Mouse (Mus musculus): ENCODE data around the gene Dennd5b. TPM values are rescaled to one million over a fixed set of nuclear protein-coding genes. Genes with fewer than 3 reads are reported as not detected.
A peak's percentile ranks its signal among the peaks of the same experiment; 100 is the strongest.
"Not testable (repeated sequence)": the region's sequence is repeated elsewhere in the genome, so short reads cannot be mapped to it uniquely, and the experiment has no call there.

Dennd5b gene
- total RNA-seq (2022) = 10 to 100 TPM; 55.4 to 72.0 (median 63.4) TPM

- DNase-seq (ENCODE audit: low spot score in 2 of 2) = peak; percentile 68 to 83
Observed at GRCm38 (mm10) chr6:149101076-149101942, at the start of gene Dennd5b. Dennd5b (minus strand) TSS chr6:149101680.

DNA sequence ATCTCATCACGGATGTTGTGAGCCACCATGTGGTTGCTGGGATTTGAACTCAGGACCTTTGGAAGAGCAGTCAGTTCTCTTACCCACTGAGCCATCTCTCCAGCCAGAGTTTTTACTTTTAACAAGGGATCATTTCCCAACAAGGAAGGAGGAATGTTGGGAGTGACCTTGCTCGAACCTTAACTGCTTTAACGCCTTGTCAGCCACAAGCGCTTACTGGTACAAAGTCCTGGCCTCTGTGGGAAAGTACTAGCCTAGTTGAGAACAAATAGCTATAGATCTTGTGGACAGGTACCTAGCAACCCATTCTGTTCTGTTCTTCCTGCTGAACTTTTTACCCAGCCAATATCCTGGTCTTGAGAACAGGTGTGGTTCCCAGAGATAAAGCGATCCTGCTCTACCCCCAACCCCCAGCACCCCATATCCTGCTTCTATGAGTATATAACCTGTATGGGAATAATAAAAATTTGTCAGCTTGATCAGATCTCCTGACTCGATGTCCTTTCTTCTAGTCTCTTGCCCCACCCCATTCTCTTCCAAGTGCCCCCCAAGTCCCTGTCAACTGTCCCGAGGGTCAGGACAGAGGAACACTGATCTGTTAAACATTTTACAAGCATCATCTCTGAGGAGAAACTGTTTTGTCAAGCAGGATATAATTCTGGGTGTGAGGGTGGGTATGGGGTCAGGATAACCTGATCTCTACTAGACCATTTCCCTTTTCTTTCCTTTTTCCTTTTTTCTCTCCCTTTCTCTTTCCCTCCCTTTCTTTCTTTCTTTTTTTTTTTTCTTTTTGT lies 47.2 kb upstream of the Dennd5b start:
- DNase-seq (ENCODE audit: low spot score in 2 of 2) = no peak

DNA sequence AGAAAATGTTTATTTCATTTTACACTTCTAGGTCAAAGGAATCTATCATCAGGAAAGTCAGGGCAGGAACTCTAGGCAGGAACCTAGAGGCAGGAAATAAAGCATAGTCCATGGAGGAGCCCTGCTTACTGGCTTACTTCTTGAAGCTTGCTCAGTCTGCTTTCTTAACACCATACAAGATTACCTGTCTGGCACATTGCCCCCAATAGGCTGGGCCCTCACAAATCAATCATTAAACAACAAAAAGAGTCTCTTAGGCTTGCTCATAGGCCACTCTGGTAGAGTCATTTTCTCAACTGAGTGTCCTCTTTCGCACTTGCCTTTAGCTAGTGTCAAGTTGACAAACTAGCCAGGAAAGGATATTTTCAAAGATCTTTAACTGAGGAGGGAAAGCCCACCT lies 43.7 kb upstream of the Dennd5b start:
- no peak for DNase-seq (ENCODE audit: low spot score in 2 of 2)

GRCm38 (mm10) chr6:149141393-149142173 lies 40.1 kb upstream of the Dennd5b start:
- DNase-seq (ENCODE audit: low spot score in 2 of 2) = peak; percentile 56 to 57

- DNase-seq (ENCODE audit: low spot score in 2 of 2) = no peak
Observed at GRCm38 (mm10) chr6:149139471-149139870, 38.0 kb upstream of the Dennd5b start, which contains the start of gene Etfbkmt. Etfbkmt (plus strand) TSS chr6:149139849.

GRCm38 (mm10) chr6:149139011-149139410 lies 37.5 kb upstream of the Dennd5b start:
- DNase-seq (ENCODE audit: low spot score in 2 of 2) = no peak

DNA sequence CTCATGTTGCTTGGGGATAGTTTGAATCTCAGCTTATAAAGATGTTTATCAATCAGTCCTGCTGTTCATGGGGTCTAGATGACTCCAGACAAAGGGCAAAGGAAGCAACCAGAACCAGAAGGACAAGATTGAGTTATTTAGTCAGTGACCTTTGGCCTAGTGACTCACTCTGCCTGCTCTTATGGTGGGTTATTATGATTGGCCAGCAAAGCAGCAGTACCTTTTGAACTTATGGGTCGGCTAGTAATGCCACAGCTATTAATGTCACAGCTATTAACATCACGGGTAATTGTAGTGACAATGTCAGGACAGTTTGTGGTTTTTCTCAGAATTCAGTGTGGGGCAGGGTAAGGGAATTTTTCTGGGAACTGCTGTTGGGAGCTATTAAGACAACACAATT lies 36.5 kb upstream of the Dennd5b start:
- no peak for DNase-seq (ENCODE audit: low spot score in 2 of 2)

- DNase-seq (ENCODE audit: low spot score in 2 of 2) = no peak
Observed at GRCm38 (mm10) chr6:149135631-149136030, 34.2 kb upstream of the Dennd5b start.

- no peak for DNase-seq (ENCODE audit: low spot score in 2 of 2)
Observed at GRCm38 (mm10) chr6:149134391-149135150, 33.1 kb upstream of the Dennd5b start.

DNA sequence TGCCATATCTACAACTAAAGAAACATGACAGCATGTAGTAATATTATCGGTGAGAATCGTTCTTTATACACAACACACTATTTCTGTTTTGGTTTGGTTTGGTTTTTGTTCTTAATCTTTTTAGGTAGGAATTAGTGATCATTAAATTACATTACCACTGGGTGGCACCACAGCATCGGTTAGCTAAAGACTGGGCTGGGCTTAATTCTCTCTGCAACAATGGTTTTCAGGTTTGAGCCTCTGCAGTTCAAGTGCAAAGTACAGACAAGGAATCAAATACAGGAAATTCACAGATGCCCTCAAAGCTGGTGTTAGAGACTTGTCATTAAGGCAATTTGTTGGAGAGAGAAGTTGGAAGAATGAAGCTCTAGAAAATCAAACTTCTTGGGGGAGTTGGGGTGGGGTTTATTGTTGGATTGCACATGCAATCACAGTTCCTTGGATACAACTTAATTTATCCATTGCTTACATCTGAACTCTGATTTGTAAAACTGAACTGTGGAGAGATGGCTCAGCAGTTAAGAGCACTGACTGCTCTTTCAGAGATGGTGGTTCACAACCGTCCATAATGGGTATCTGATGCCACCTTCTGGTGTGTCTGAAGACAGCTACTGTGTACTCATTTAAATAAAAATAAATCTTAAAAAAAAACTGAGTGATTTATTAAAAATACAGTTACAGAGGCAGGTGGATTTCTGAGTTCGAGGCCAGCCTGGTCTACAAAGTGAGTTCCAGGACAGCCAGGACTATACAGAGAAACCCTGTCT lies 31.0 kb upstream of the Dennd5b start:
- DNase-seq (ENCODE audit: low spot score in 2 of 2) = no peak

GRCm38 (mm10) chr6:149131111-149131510 lies 29.6 kb upstream of the Dennd5b start:
- no peak for DNase-seq (ENCODE audit: low spot score in 2 of 2)

DNA sequence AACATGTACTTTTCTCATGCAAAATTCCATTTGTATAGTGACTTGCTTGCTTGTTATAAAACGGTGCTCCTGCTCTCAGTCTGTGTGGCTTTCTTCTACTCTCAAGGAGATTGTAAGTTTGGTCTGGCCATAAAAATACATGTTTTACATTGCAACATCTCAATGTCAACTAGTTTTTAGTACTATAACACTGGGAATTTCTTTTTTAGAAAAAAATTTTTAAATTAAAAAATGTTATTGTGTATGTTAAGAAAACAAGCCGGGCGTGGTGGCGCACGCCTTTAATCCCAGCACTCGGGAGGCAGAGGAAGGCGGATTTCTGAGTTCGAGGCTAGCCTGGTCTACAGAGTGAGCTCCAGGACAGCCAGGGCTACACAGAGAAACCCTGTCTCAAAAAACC lies 28.4 kb upstream of the Dennd5b start, which contains the start of gene Gm10203:
Gene Gm10203, plus strand, starts transcription at position 301 of the 400 bp plus-strand sequence.
- not testable (repeated sequence) for DNase-seq (ENCODE audit: low spot score in 2 of 2)

GRCm38 (mm10) chr6:149126675-149127074 lies 25.2 kb upstream of the Dennd5b start:
- no peak for DNase-seq (ENCODE audit: low spot score in 2 of 2)

DNA sequence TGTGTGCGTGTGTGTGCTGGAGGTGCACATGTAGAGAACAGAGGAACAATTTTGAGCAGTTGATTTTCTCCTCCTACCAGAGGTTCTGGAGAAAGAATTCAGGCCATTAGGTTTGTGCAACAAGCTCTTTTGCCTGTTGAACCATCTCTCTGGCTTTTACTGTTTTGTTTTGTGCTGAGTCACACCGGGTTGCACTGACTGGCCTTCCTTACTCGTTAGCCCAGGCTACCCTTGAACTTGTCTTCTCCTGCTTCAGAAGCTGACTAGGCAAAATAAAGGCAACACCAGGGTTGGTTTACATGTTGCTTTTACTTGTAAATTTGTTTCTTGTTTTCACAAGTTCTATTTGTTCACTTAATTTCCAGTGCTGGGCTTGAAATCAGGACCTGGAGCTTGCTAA lies 21.6 kb upstream of the Dennd5b start:
- DNase-seq (ENCODE audit: low spot score in 2 of 2) = no peak

- DNase-seq (ENCODE audit: low spot score in 2 of 2) = peak; percentile 10 to 14
Observed at GRCm38 (mm10) chr6:149119853-149120252, 18.4 kb upstream of the Dennd5b start.

DNA sequence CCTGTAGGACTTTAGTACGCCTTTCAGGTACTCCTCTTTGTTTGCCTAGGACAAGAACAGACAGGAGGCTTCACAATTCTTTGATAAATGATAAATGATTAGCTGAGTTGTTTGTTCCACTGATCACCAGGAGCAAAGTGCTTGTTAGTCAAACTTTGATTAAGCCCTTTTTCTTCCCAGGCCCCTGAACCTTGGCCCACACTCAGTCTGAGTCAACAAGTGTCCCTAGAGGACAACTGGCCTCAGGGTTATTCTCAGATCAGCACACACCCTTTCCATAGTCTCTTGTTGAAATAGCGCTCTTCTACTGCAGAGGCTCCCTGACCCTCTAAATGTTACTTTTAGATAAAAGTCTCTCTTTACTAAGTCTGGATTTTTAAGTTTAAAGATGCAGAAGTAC lies 17.5 kb upstream of the Dennd5b start:
- DNase-seq (ENCODE audit: low spot score in 2 of 2) = no peak

DNA sequence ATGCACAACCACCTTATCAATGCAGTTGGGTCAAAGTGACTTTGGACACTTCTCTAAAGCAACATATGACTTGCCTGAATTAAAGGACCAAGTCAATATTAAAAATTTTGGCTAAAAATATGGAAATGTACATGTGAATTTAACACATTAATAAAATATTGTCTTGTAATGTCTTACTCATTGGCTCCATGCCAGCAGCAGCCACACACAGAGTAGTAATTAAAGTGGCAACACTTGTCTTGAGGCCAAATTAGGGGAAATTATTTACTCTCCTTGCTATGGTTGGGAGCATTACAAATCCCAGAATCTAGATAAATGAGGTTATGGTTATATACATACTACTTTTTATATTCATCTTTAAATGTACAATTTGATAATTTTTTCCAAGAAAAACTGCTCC lies 15.5 kb upstream of the Dennd5b start:
- DNase-seq (ENCODE audit: low spot score in 2 of 2) = no peak

GRCm38 (mm10) chr6:149108909-149109308 lies 7.4 kb upstream of the Dennd5b start:
- no peak for DNase-seq (ENCODE audit: low spot score in 2 of 2)

DNA sequence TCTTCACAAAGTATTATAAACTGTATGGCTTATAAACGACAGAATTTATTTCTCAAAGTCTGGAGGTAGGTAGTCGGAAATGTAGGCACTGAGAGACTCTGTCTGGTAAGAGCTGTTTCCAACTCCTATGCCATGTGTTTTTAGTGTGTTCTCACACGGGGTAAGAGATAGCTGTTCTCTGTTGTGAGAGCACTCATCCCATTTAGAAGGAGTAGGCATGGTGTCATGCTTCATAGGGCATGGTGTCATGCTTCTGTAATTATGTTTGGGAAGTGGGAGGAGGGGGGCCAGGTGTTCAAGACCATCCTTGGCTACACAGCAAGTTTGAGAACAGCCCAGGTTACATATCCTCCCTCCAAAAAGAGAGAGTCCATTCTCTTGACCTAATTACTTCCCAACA lies 6.1 kb upstream of the Dennd5b start:
- DNase-seq (ENCODE audit: low spot score in 2 of 2) = no peak

DNA sequence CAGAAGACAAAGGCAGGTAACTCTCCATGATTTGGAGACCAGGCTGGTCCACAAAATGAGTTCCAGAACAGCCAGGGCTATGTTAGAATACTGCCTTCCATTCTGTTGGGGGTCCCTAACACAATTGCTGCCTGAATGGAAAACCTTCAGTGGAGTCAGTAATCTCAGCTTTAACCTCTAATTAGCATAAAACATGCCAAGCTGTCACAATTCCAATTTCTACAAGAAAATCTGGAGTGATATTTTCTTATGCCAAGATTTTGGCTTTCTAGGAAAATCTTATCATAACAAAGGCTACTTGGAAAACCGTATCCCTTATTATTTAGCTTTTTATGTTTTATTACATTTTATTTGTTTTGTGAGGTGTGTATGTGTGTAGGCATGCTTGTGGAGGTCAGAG lies 2.0 kb upstream of the Dennd5b start:
- no peak for DNase-seq (ENCODE audit: low spot score in 2 of 2)

All from left cerebral cortex, adult 8-10 months (tissue).